ENCODE assay signal across 22 mouse cellular contexts in genomic region chr12:46284519-46284918, GRCm38 (mm10).
DNase-seq lines count a peak whose midpoint lies in the region; ATAC-seq and TF ChIP-seq lines count a peak whose summit lies in the region.
"Had no signal": no experiment of that assay in that cellular context is flagged by ENCODE, and none has a peak within 500 bp of the region (broad histone marks: within the 10 kb centered on the region; RNA-seq: fewer than 3 reads in every experiment).

No protein-coding gene starts in this region.

- peak; percentile 40; the same call in 1 of the 2 replicates for ATAC-seq in kidney, embryonic 15.5 days (replicated peaks; ENCODE audit: low FRiP score)
- peak; percentile 75; the same call in 1 of the 2 replicates for ATAC-seq in neural tube, embryonic 14.5 days (ENCODE audit: low read depth)
- ATAC-seq in intestine, postnatal 0 days = no peak
- ATAC-seq: CD4-positive, CD25-positive, alpha-beta regulatory T cell, adult 4 months had no signal

- no peak overlapping the region for H3K9ac ChIP-seq in kidney, embryonic 15.5 days
- H3K9ac ChIP-seq in neural tube, embryonic 14.5 days (replicated peaks; ENCODE audit: low read depth, low read length) = no peak overlapping the region
- no peak overlapping the region for H3K9ac ChIP-seq in intestine, postnatal 0 days (ENCODE audit: low read depth, low read length)
- H3K9ac ChIP-seq: embryonic facial prominence, embryonic 12.5 days; forebrain, embryonic 12.5 days; heart, embryonic 12.5 days; hindbrain, embryonic 14.5 days had no signal

- H3K36me3 ChIP-seq in kidney, embryonic 15.5 days = no peaks in the 10 kb centered on the region
- H3K36me3 ChIP-seq in neural tube, embryonic 14.5 days (ENCODE audit: control insufficient read depth, insufficient read depth, low read length) = no peaks in the 10 kb centered on the region
- H3K36me3 ChIP-seq in intestine, postnatal 0 days (ENCODE audit: control insufficient read depth, insufficient read depth) = no peaks in the 10 kb centered on the region
- H3K36me3 ChIP-seq: embryonic facial prominence, embryonic 12.5 days; forebrain, embryonic 12.5 days; G1E; heart, embryonic 12.5 days; hindbrain, embryonic 10.5 days had no signal

- TF ChIP-seq POLR2A in brain, embryonic 14.5 days (IDR thresholded peaks at IDR 0.05; ENCODE audit: borderline replicate concordance, extremely low read depth, insufficient read depth, insufficient read length, poor library complexity, severe bottlenecking) = no peak

- no peak overlapping the region for H3K27ac ChIP-seq in kidney, embryonic 15.5 days
- no peak overlapping the region for H3K27ac ChIP-seq in neural tube, embryonic 14.5 days (ENCODE audit: low read depth, low read length)
- no peak overlapping the region for H3K27ac ChIP-seq in intestine, postnatal 0 days (ENCODE audit: low read depth, low read length)
- H3K27ac ChIP-seq: embryonic facial prominence, embryonic 12.5 days; forebrain, embryonic 12.5 days; gastrocnemius, adult 2 months; hindbrain, embryonic 10.5 days; hindbrain, embryonic 14.5 days had no signal

- H3K4me3 ChIP-seq in kidney, embryonic 15.5 days (replicated peaks) = no peak overlapping the region
- no peak overlapping the region for H3K4me3 ChIP-seq in neural tube, embryonic 14.5 days (ENCODE audit: low read depth, low read length)
- H3K4me3 ChIP-seq in intestine, postnatal 0 days (ENCODE audit: low read depth, low read length) = no peak overlapping the region
- H3K4me3 ChIP-seq: embryonic facial prominence, embryonic 12.5 days; forebrain, embryonic 12.5 days; gastrocnemius, adult 2 months; heart, embryonic 12.5 days; hindbrain, embryonic 10.5 days had no signal

- WGBS in kidney, embryonic 15.5 days = 41% methylated on average over 3 of the region's 3 CpGs
- 27% methylated on average over 3 of the region's 3 CpGs for WGBS in neural tube, embryonic 14.5 days
- 50% methylated on average over 3 of the region's 3 CpGs for WGBS in intestine, postnatal 0 days

- H3K4me1 ChIP-seq in kidney, embryonic 15.5 days = no peaks in the 10 kb centered on the region
- H3K4me1 ChIP-seq in neural tube, embryonic 14.5 days (ENCODE audit: control insufficient read depth, insufficient read depth, low read length) = no peaks in the 10 kb centered on the region
- no peaks in the 10 kb centered on the region for H3K4me1 ChIP-seq in intestine, postnatal 0 days (replicated peaks; ENCODE audit: control insufficient read depth, insufficient read depth, low read length)
- H3K4me1 ChIP-seq: embryonic facial prominence, embryonic 12.5 days; forebrain, embryonic 12.5 days; heart, embryonic 12.5 days; hindbrain, embryonic 10.5 days had no signal

- TF ChIP-seq CTCF in brain, embryonic 14.5 days (IDR thresholded peaks at IDR 0.05; ENCODE audit: borderline replicate concordance, extremely low read depth, insufficient read depth, insufficient read length) = no peak
- no peak for TF ChIP-seq CTCF in intestine, postnatal 0 days (IDR thresholded peaks at IDR 0.05; ENCODE audit: low read depth)

- DNase-seq in embryo, embryonic 10.5 days (ENCODE audit: low spot score) = peak; percentile 2
- DNase-seq in embryo, embryonic 10 days (ENCODE audit: low spot score) = no peak
- no peak for DNase-seq in kidney, adult 18-20 months
- peak; percentile 47 for DNase-seq in brain, embryonic 14.5 days (ENCODE audit: low read depth)
- DNase-seq: adrenal gland, adult 8-10 months; adrenal gland, postnatal 36 days; B cell, adult 2 months; cerebellum, adult 11 months; cerebellum, adult 8-10 months; cerebellum, postnatal 14 days; gastrocnemius, adult 2 months; gastrocnemius, postnatal 25 days had no signal

- no peak overlapping the region for H3K4me2 ChIP-seq in kidney, embryonic 15.5 days
- H3K4me2 ChIP-seq in neural tube, embryonic 14.5 days (ENCODE audit: low read depth, low read length) = no peak overlapping the region
- H3K4me2 ChIP-seq in intestine, postnatal 0 days (replicated peaks; ENCODE audit: low read depth) = no peak overlapping the region
- H3K4me2 ChIP-seq: embryonic facial prominence, embryonic 12.5 days; forebrain, embryonic 12.5 days; heart, embryonic 12.5 days; hindbrain, embryonic 14.5 days had no signal

- no peaks in the 10 kb centered on the region for H3K9me3 ChIP-seq in kidney, embryonic 15.5 days (replicated peaks)
- H3K9me3 ChIP-seq in neural tube, embryonic 14.5 days (ENCODE audit: control insufficient read depth, low read length) = no peaks in the 10 kb centered on the region
- no peaks in the 10 kb centered on the region for H3K9me3 ChIP-seq in intestine, postnatal 0 days (ENCODE audit: control insufficient read depth)
- H3K9me3 ChIP-seq: embryonic facial prominence, embryonic 12.5 days; forebrain, embryonic 12.5 days; G1E; heart, embryonic 12.5 days; hindbrain, embryonic 10.5 days had no signal

- H3K27me3 ChIP-seq in kidney, embryonic 15.5 days = no peaks in the 10 kb centered on the region
- H3K27me3 ChIP-seq in neural tube, embryonic 14.5 days (ENCODE audit: control insufficient read depth, insufficient read depth, low read length) = no peaks in the 10 kb centered on the region
- no peaks in the 10 kb centered on the region for H3K27me3 ChIP-seq in intestine, postnatal 0 days (replicated peaks; ENCODE audit: control insufficient read depth, insufficient read depth, low read length)
- H3K27me3 ChIP-seq: embryonic facial prominence, embryonic 12.5 days; forebrain, embryonic 12.5 days; heart, embryonic 12.5 days had no signal

Comparison
In these comparisons a context has a peak if more than half of its experiments do, and no peak if none do; other contexts are left out.
1. DNase-seq: peak in embryo, embryonic 10.5 days (single experiment) and brain, embryonic 14.5 days (single experiment); none in embryo, embryonic 10 days (single experiment) and kidney, adult 18-20 months (single experiment).